Mouse (Mus musculus) testis, adult 2 months (tissue): ENCODE measurements at regions not wholly inside any gene's neighbourhood (a gene's known extent, or its start where the extent isn't known, plus 50 kb on each side); places are given as distances from the start of the nearest gene placed in this dataset.

Experiments
- CTCF ChIP-seq: fragments of 200-500 bp; IDR thresholded peaks from 2 replicates; pipeline ENCODE4 v1.5.1; 2012; ENCODE audit warnings: low read depth, mild to moderate bottlenecking, inconsistent platforms, low read length, moderate library complexity; ENCODE audit not compliant: control insufficient read depth, insufficient read depth, insufficient replicate concordance
- POLR2A ChIP-seq: fragments of 200-500 bp; IDR thresholded peaks from 2 replicates; pipeline ENCODE4 v1.6.1; 2012; ENCODE audit warnings: low read depth, mild to moderate bottlenecking, inconsistent platforms, low read length, moderate library complexity; ENCODE audit not compliant: control insufficient read depth

GRCm38 (mm10) chr17:4881473-4881872, 112.7 kb upstream of the Arid1b start:
- TF ChIP-seq CTCF, result no peak
- no peak for TF ChIP-seq POLR2A
